Mouse (Mus musculus): ENCODE measurements around the gene Gnaz.

Gene Gnaz

GRCm38 (mm10) chr10:74969266-74969665 is 2.3 kb downstream of the Gnaz start:
- no peak for DNase-seq

- DNase-seq = peak in 1 of 2 experiments; percentile 24
Observed at GRCm38 (mm10) chr10:74973026-74973425, 6.0 kb downstream of the Gnaz start.

GRCm38 (mm10) chr10:74975626-74976025 is 8.6 kb downstream of the Gnaz start:
- DNase-seq = no peak

- DNase-seq = no peak
Observed at GRCm38 (mm10) chr10:74976429-74976828, 9.5 kb downstream of the Gnaz start.

GRCm38 (mm10) chr10:74978056-74978455 is 11.1 kb downstream of the Gnaz start:
- peak in 1 of 2 experiments; percentile 54 for DNase-seq

- DNase-seq = no peak
Observed at GRCm38 (mm10) chr10:74981159-74981558, 14.2 kb downstream of the Gnaz start.

- peak; percentile 54 to 69 for DNase-seq
Observed at GRCm38 (mm10) chr10:74983176-74983575, 16.2 kb downstream of the Gnaz start.

- DNase-seq = no peak
Observed at GRCm38 (mm10) chr10:74987698-74988470, 20.9 kb downstream of the Gnaz start.

- DNase-seq = no peak
Observed at GRCm38 (mm10) chr10:74989814-74990213, 22.8 kb downstream of the Gnaz start.

GRCm38 (mm10) chr10:74990584-74991322 is 23.8 kb downstream of the Gnaz start:
- no peak for DNase-seq

- no peak for DNase-seq
Observed at GRCm38 (mm10) chr10:74994863-74995262, 27.9 kb downstream of the Gnaz start.

GRCm38 (mm10) chr10:74995377-74995776 is 28.4 kb downstream of the Gnaz start:
- peak; percentile 40 to 58 for DNase-seq

- peak; percentile 81 to 85 for DNase-seq
Observed at GRCm38 (mm10) chr10:75001391-75001790, 34.4 kb downstream of the Gnaz start.

GRCm38 (mm10) chr10:75004067-75004466 is 37.1 kb downstream of the Gnaz start:
- no peak for DNase-seq

GRCm38 (mm10) chr10:75006889-75007662 is 40.1 kb downstream of the Gnaz start:
- DNase-seq = no peak

- DNase-seq = no peak
Observed at GRCm38 (mm10) chr10:75010704-75011103, 43.7 kb downstream of the Gnaz start.

- DNase-seq = no peak
Observed at GRCm38 (mm10) chr10:75015465-75015864, 48.5 kb downstream of the Gnaz start.

GRCm38 (mm10) chr10:75016481-75016880 is 49.5 kb downstream of the Gnaz start:
- DNase-seq = peak in 1 of 2 experiments; percentile 37

- no peak for DNase-seq
Observed at GRCm38 (mm10) chr10:75020271-75020670, 53.3 kb downstream of the Gnaz start.

- peak; percentile 87 to 93 for DNase-seq
Observed at GRCm38 (mm10) chr10:75021138-75021537, 54.2 kb downstream of the Gnaz start.

GRCm38 (mm10) chr10:75026491-75026890 is 59.5 kb downstream of the Gnaz start:
- no peak for DNase-seq

- no peak for DNase-seq
Observed at GRCm38 (mm10) chr10:75028743-75029142, 61.8 kb downstream of the Gnaz start.

GRCm38 (mm10) chr10:75029677-75030076 is 62.7 kb downstream of the Gnaz start:
- no peak for DNase-seq
